Mouse (Mus musculus): Measurements from ENCODE around the gene Hoxa11.

- TF ChIP-seq CTCF (IDR thresholded peaks at IDR 0.05; ENCODE audit: low read depth) (no peak), EP300 (IDR thresholded peaks at IDR 0.05; ENCODE audit: low read depth) (no peak)
Measured at GRCm38 (mm10) chr6:52261751-52262462, 16.3 kb upstream of the Hoxa11 start.

Data from liver, embryonic 14.5 days (tissue).